Mouse (Mus musculus) erythroblast, embryonic 14.5 days (primary cell): ENCODE measurements around the gene Trub1. TPM values are rescaled to one million over a fixed set of nuclear protein-coding genes. Genes with fewer than 3 reads are reported as not detected.

Experiments used
- H3K27me3 ChIP-seq: 2 replicates; pipeline ENCODE4 v1.6.1; 2012; ENCODE audit warnings: inconsistent platforms; ENCODE audit not compliant: control insufficient read depth
- H3K36me3 ChIP-seq: 2 replicates; pipeline ENCODE4 v1.6.1; 2012; ENCODE audit warnings: mild to moderate bottlenecking, inconsistent platforms; ENCODE audit not compliant: control insufficient read depth
- H3K4me1 ChIP-seq: 2 replicates; pipeline ENCODE4 v1.6.1; 2012; ENCODE audit warnings: inconsistent platforms; ENCODE audit not compliant: control insufficient read depth
- H3K4me3 ChIP-seq: replicated peaks from 2 replicates; pipeline ENCODE3; 2012; ENCODE audit warnings: moderate library complexity, mild to moderate bottlenecking, inconsistent platforms
- H3K9me3 ChIP-seq: 2 replicates; pipeline ENCODE4 v1.6.1; 2012; ENCODE audit warnings: low read length, inconsistent platforms, mixed read lengths; ENCODE audit not compliant: control insufficient read depth
- GATA1 ChIP-seq: IDR thresholded peaks from 2 replicates; pipeline ENCODE4 v1.6.1; 2012; ENCODE audit warnings: low read length, inconsistent platforms, mixed read lengths
- TAL1 ChIP-seq: IDR thresholded peaks from 3 replicates; pipeline ENCODE4 v1.6.1; 2012; ENCODE audit warnings: low read length, inconsistent platforms, mixed read lengths
- polyA plus RNA-seq: library from polyadenylated mRNA; stranded (reverse); fragments of >175 nt; gene quantifications from 2 replicates; pipeline ENCODE4 v1.2.3, GENCODE M21; 2012

Trub1 gene
- 0.04 and 0.14 TPM in 2 replicates for polyA plus RNA-seq

GRCm38 (mm10) chr19:57452492-57453217, at the start of gene Trub1:
Gene Trub1 (plus strand): TSS chr19:57452912.
- Histone ChIP-seq H3K9me3 (no peaks in the 10 kb centered on the region), H3K36me3 (no peaks in the 10 kb centered on the region), H3K27me3 (no peaks in the 10 kb centered on the region), H3K4me1 (peaks cover 16% of the 10 kb centered on the region), H3K4me3 (peak within 1 kb of the TSS; percentile 82)
- no peak for TF ChIP-seq TAL1
- TF ChIP-seq GATA1, result no peak

GRCm38 (mm10) chr19:57403700-57404501, 48.8 kb upstream of the Trub1 start:
- TF ChIP-seq TAL1 (no peak), GATA1 (no peak)
- H3K4me1 ChIP-seq, result peaks cover 6% of the 10 kb centered on the region
- H3K27me3 ChIP-seq, result no peaks in the 10 kb centered on the region
- no peaks in the 10 kb centered on the region for H3K36me3 ChIP-seq
- no peaks in the 10 kb centered on the region for H3K9me3 ChIP-seq
- H3K4me3 ChIP-seq, result peak overlapping the region; percentile 28

GRCm38 (mm10) chr19:57404502-57404848, 48.2 kb upstream of the Trub1 start:
- Histone ChIP-seq H3K9me3 (no peaks in the 10 kb centered on the region), H3K4me1 (peaks cover 6% of the 10 kb centered on the region), H3K36me3 (no peaks in the 10 kb centered on the region), H3K4me3 (peak overlapping the region; percentile 28), H3K27me3 (no peaks in the 10 kb centered on the region)
- TF ChIP-seq GATA1, result no peak
- TF ChIP-seq TAL1, result no peak

GRCm38 (mm10) chr19:57407947-57408346, 44.8 kb upstream of the Trub1 start:
- TF ChIP-seq GATA1, result no peak
- TF ChIP-seq TAL1, result no peak
- Histone ChIP-seq H3K36me3 (no peaks in the 10 kb centered on the region), H3K27me3 (no peaks in the 10 kb centered on the region), H3K4me1 (peaks cover 6% of the 10 kb centered on the region), H3K9me3 (no peaks in the 10 kb centered on the region), H3K4me3 (no peak overlapping the region)

GRCm38 (mm10) chr19:57411375-57412196, 41.1 kb upstream of the Trub1 start:
- no peaks in the 10 kb centered on the region for H3K9me3 ChIP-seq
- H3K27me3 ChIP-seq, result no peaks in the 10 kb centered on the region
- no peaks in the 10 kb centered on the region; the same call in none of the 2 replicates for H3K4me1 ChIP-seq
- TF ChIP-seq TAL1, result no peak
- TF ChIP-seq GATA1, result no peak
- no peaks in the 10 kb centered on the region for H3K36me3 ChIP-seq
- no peak overlapping the region for H3K4me3 ChIP-seq

- H3K27me3 ChIP-seq, result no peaks in the 10 kb centered on the region
- TF ChIP-seq TAL1, result no peak
- TF ChIP-seq GATA1, result no peak
- no peak overlapping the region for H3K4me3 ChIP-seq
- no peaks in the 10 kb centered on the region for H3K9me3 ChIP-seq
- H3K4me1 ChIP-seq, result no peaks in the 10 kb centered on the region; the same call in none of the 2 replicates
- H3K36me3 ChIP-seq, result no peaks in the 10 kb centered on the region
Observed at GRCm38 (mm10) chr19:57413170-57413569, 39.5 kb upstream of the Trub1 start.

- no peak overlapping the region for H3K4me3 ChIP-seq
- no peaks in the 10 kb centered on the region for H3K9me3 ChIP-seq
- no peaks in the 10 kb centered on the region for H3K36me3 ChIP-seq
- H3K4me1 ChIP-seq, result no peaks in the 10 kb centered on the region; the same call in none of the 2 replicates
- no peaks in the 10 kb centered on the region for H3K27me3 ChIP-seq
- no peak for TF ChIP-seq TAL1
- TF ChIP-seq GATA1, result no peak
Observed at GRCm38 (mm10) chr19:57413918-57414317, 38.8 kb upstream of the Trub1 start.

GRCm38 (mm10) chr19:57415031-57415807, 37.5 kb upstream of the Trub1 start:
- Histone ChIP-seq H3K27me3 (no peaks in the 10 kb centered on the region), H3K4me3 (no peak overlapping the region), H3K4me1 (no peaks in the 10 kb centered on the region; the same call in none of the 2 replicates), H3K9me3 (no peaks in the 10 kb centered on the region), H3K36me3 (no peaks in the 10 kb centered on the region)
- no peak for TF ChIP-seq GATA1
